Mouse (Mus musculus): ENCODE results near the gene Npas1.

Gene Npas1

GRCm38 (mm10) chr7:16477628-16478027, at the start of gene Npas1:
Gene Npas1, minus strand, starts transcription at chr7:16477728.
- no peak for DNase-seq (ENCODE audit: low spot score)

- DNase-seq (ENCODE audit: low spot score), result no peak
Measured at GRCm38 (mm10) chr7:16525995-16526394, 48.5 kb upstream of the Npas1 start.

- DNase-seq (ENCODE audit: low spot score), result no peak
Measured at GRCm38 (mm10) chr7:16525448-16525847, 47.9 kb upstream of the Npas1 start.

GRCm38 (mm10) chr7:16524308-16524707, 46.8 kb upstream of the Npas1 start:
- no peak for DNase-seq (ENCODE audit: low spot score)

GRCm38 (mm10) chr7:16519310-16519709, 41.8 kb upstream of the Npas1 start:
- DNase-seq (ENCODE audit: low spot score), result no peak

- DNase-seq (ENCODE audit: low spot score), result no peak
Measured at GRCm38 (mm10) chr7:16517198-16517597, 39.7 kb upstream of the Npas1 start.

GRCm38 (mm10) chr7:16507284-16507683, 29.8 kb upstream of the Npas1 start:
- no peak for DNase-seq (ENCODE audit: low spot score)

GRCm38 (mm10) chr7:16505226-16505593, 27.7 kb upstream of the Npas1 start:
- DNase-seq (ENCODE audit: low spot score), result no peak

GRCm38 (mm10) chr7:16504573-16505225, 27.2 kb upstream of the Npas1 start:
- no peak for DNase-seq (ENCODE audit: low spot score)

- no peak for DNase-seq (ENCODE audit: low spot score)
Measured at GRCm38 (mm10) chr7:16501571-16501970, 24.0 kb upstream of the Npas1 start.

GRCm38 (mm10) chr7:16499671-16500104, 22.2 kb upstream of the Npas1 start:
- no peak for DNase-seq (ENCODE audit: low spot score)

- DNase-seq (ENCODE audit: low spot score), result no peak
Measured at GRCm38 (mm10) chr7:16496260-16496659, 18.7 kb upstream of the Npas1 start.

GRCm38 (mm10) chr7:16493361-16493760, 15.8 kb upstream of the Npas1 start:
- DNase-seq (ENCODE audit: low spot score), result no peak

- DNase-seq (ENCODE audit: low spot score), result no peak
Measured at GRCm38 (mm10) chr7:16492211-16492610, 14.7 kb upstream of the Npas1 start.

- DNase-seq (ENCODE audit: low spot score), result peak; percentile 46
Measured at GRCm38 (mm10) chr7:16491759-16492158, 14.2 kb upstream of the Npas1 start.

GRCm38 (mm10) chr7:16489948-16490347, 12.4 kb upstream of the Npas1 start:
- no peak for DNase-seq (ENCODE audit: low spot score)

- no peak for DNase-seq (ENCODE audit: low spot score)
Measured at GRCm38 (mm10) chr7:16488816-16489215, 11.3 kb upstream of the Npas1 start.

GRCm38 (mm10) chr7:16476600-16476989, 933 bp downstream of the Npas1 start:
- DNase-seq (ENCODE audit: low spot score), result no peak

GRCm38 (mm10) chr7:16475764-16476599, 1.5 kb downstream of the Npas1 start:
- no peak for DNase-seq (ENCODE audit: low spot score)

GRCm38 (mm10) chr7:16475321-16475720, 2.2 kb downstream of the Npas1 start:
- no peak for DNase-seq (ENCODE audit: low spot score)

GRCm38 (mm10) chr7:16474445-16474844, 3.1 kb downstream of the Npas1 start:
- no peak for DNase-seq (ENCODE audit: low spot score)

- DNase-seq (ENCODE audit: low spot score), result no peak
Measured at GRCm38 (mm10) chr7:16473847-16474246, 3.7 kb downstream of the Npas1 start.

- no peak for DNase-seq (ENCODE audit: low spot score)
Measured at GRCm38 (mm10) chr7:16472116-16472709, 5.3 kb downstream of the Npas1 start.
